Mouse (Mus musculus): ENCODE measurements around the gene Acly. TPM values are rescaled to one million over a fixed set of nuclear protein-coding genes. Genes with fewer than 3 reads are reported as not detected.

Gene Acly
- total and polyA plus RNA-seq, 3 experiments, result 213 to 277 (median 246) TPM

DNA sequence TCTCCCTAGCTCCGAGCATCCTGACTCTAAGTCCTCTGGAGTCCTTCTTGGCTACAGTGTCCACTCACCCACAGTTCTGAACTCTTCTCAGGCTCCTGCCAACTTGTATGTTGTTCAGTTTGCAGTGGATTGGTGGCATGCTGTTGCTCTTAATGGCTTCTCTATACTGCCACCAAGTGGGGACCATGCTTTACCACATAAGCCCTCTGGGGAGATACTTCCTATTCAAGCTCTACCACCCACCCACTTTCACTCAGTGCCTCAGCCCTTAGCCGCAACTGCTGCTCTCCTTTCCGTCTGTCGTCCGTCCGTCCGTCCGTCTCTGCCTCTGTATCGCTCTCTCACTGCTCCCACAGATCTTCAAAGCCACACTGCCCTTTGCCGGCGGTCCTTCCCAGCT is 27.8 kb upstream of the Acly start:
- in situ Hi-C loops (cut with MboI; ENCODE audit: low pct_ligation_motif_present, low pct_unique_long_range_greater_than_20kb, low sequenced_read_pairs), result loop anchor here (5.0 kb wide), 1 partner anchor 33 kb away; no protein-coding TSS in a partner anchor
- dilution Hi-C loops (cut with MboI; ENCODE audit: extremely low pct_ligation_motif_present, extremely low pct_unique_long_range_greater_than_20kb, low sequenced_read_pairs), result no loop called here
- Histone ChIP-seq H3K36me3 (replicated peaks in 1 of 2; ENCODE audit: control insufficient read depth in 1 of 2, insufficient read depth in 1 of 2, low read length in 1 of 2) (no peaks in the 10 kb centered on the region), H3K9me3 (replicated peaks; ENCODE audit: low read length) (no peaks in the 10 kb centered on the region), H3K4me1 (ENCODE audit: control insufficient read depth in 1 of 2, insufficient read depth in 2 of 2) (peaks cover 10 to 13% of the 10 kb centered on the region in 2 experiments), H3K27me3 (replicated peaks) (peaks cover 5% of the 10 kb centered on the region), H3K79me2 (replicated peaks; ENCODE audit: control insufficient read depth, extremely low read depth, insufficient read depth, poor library complexity, severe bottlenecking) (no peaks in the 10 kb centered on the region), H3K4me2 (ENCODE audit: insufficient read depth, low read depth, poor library complexity, severe bottlenecking) (peak overlapping the region; percentile 55; the same call in 1 of the 2 replicates), H3K27ac (ENCODE audit: insufficient read depth, low read depth) (no peak overlapping the region), H3K9ac (ENCODE audit: insufficient read depth, low read depth) (0 out of 2 replicates have a peak overlapping the region, but pooled peaks have one; percentile 12), H3K4me3 (replicated peaks in 1 of 3; ENCODE audit: low read depth in 2 of 3, low read length in 2 of 3, poor library complexity in 1 of 3) (peak overlapping the region in 1 of 3 experiments; percentile 38)
- TF ChIP-seq RCOR1 (conservative IDR thresholded peaks at IDR 0.05; ENCODE audit: low read depth, low read length) (no peak), UBTF (IDR thresholded peaks at IDR 0.05; ENCODE audit: low read depth, low read length) (no peak), PAX5 (IDR thresholded peaks at IDR 0.05; ENCODE audit: low read length) (no peak), USF2 (conservative IDR thresholded peaks at IDR 0.05; ENCODE audit: low read depth, low read length) (no peak), CHD1 (IDR thresholded peaks at IDR 0.05; ENCODE audit: low read depth, low read length) (no peak), IRF4 (IDR thresholded peaks at IDR 0.05; ENCODE audit: low read depth, low read length) (peak; percentile 76; the same call in 1 of the 2 replicates), ZKSCAN1 (IDR thresholded peaks at IDR 0.05; ENCODE audit: borderline replicate concordance, low read depth, low read length) (no peak), NELFE (IDR thresholded peaks at IDR 0.05; ENCODE audit: low read depth, low read length) (0 out of 2 replicates have a peak, but pooled peaks have one; percentile 21), CHD2 (IDR thresholded peaks at IDR 0.05; ENCODE audit: low read length) (no peak), HCFC1 (IDR thresholded peaks at IDR 0.05; ENCODE audit: low read depth, low read length) (peak; percentile 44; the same call in 1 of the 2 replicates), MYC (IDR thresholded peaks at IDR 0.05; ENCODE audit: low read depth, low read length) (peak; percentile 95), ZC3H11A (IDR thresholded peaks at IDR 0.05; ENCODE audit: low read depth, low read length) (peak; percentile 81), KAT2A (IDR thresholded peaks at IDR 0.05; ENCODE audit: insufficient replicate concordance, low read length) (no peak), RAD21 (IDR thresholded peaks at IDR 0.05; ENCODE audit: low read depth, low read length) (peak; percentile 94), SIN3A (IDR thresholded peaks at IDR 0.05; ENCODE audit: low read length) (peak; percentile 79), USF1 (IDR thresholded peaks at IDR 0.05; ENCODE audit: low read depth, low read length) (no peak), GABPA (IDR thresholded peaks at IDR 0.05; ENCODE audit: insufficient replicate concordance, low read depth, low read length) (no peak), EP300 (IDR thresholded peaks at IDR 0.05; ENCODE audit: low read length) (peak; percentile 31; the same call in 1 of the 2 replicates), ZMIZ1 (IDR thresholded peaks at IDR 0.05; ENCODE audit: low read depth, low read length) (no peak), E2F4 (IDR thresholded peaks at IDR 0.05; ENCODE audit: insufficient replicate concordance, low read depth, low read length) (no peak), JUN (IDR thresholded peaks at IDR 0.05; ENCODE audit: insufficient read depth, low read depth, low read length) (peak; percentile 19; the same call in 1 of the 2 replicates), POLR2A (IDR thresholded peaks at IDR 0.05; ENCODE audit: low read depth, low read length) (peak; percentile 35; the same call in 1 of the 2 replicates), MXI1 (IDR thresholded peaks at IDR 0.05; ENCODE audit: low read depth, low read length) (peak; percentile 38; the same call in 1 of the 2 replicates), ZNF384 (IDR thresholded peaks at IDR 0.05; ENCODE audit: low read depth, low read length) (no peak), NRF1 (IDR thresholded peaks at IDR 0.05; ENCODE audit: low read depth, low read length) (no peak), MAZ (IDR thresholded peaks at IDR 0.05; ENCODE audit: low read depth, low read length) (no peak), JUND (conservative IDR thresholded peaks at IDR 0.05; ENCODE audit: low read depth, low read length) (no peak; the same call in 1 of the 2 replicates), MEF2A (IDR thresholded peaks at IDR 0.05; ENCODE audit: borderline replicate concordance, low read depth, low read length) (peak; percentile 53; the same call in 1 of the 2 replicates), MAX (IDR thresholded peaks at IDR 0.05; ENCODE audit: low read length) (peak; percentile 91), POLR2AphosphoS2 (IDR thresholded peaks at IDR 0.05; ENCODE audit: low read depth, low read length) (no peak), ETS1 (conservative IDR thresholded peaks at IDR 0.05; ENCODE audit: low read depth, low read length) (no peak), ELF1 (IDR thresholded peaks at IDR 0.05; ENCODE audit: low read depth, low read length) (peak; percentile 74), BHLHE40 (IDR thresholded peaks at IDR 0.05; ENCODE audit: low read depth, low read length) (peak; percentile 48; the same call in 1 of the 2 replicates), CTCF (conservative IDR thresholded peaks at IDR 0.05 in 1 of 2, IDR thresholded peaks at IDR 0.05 in 1 of 2; ENCODE audit: low read depth in 2 of 2, low read length in 2 of 2) (peak; percentile 63 to 98), TCF12 (IDR thresholded peaks at IDR 0.05; ENCODE audit: low read depth, low read length) (peak; percentile 40; the same call in 1 of the 2 replicates), SMC3 (IDR thresholded peaks at IDR 0.05; ENCODE audit: low read depth, low read length) (peak; percentile 99), TBP (conservative IDR thresholded peaks at IDR 0.05; ENCODE audit: low read depth, low read length) (peak; percentile 71; the same call in 1 of the 2 replicates), MAFK (IDR thresholded peaks at IDR 0.05; ENCODE audit: insufficient replicate concordance, low read length) (0 out of 2 replicates have a peak, but pooled peaks have one; percentile 23)
- DNase-seq (ENCODE audit: extremely low read depth), result peak; percentile 96

Data from CH12.LX (cell line).